Mouse (Mus musculus): ENCODE results near the gene Crip2.

Crip2 gene

GRCm38 (mm10) chr12:113139908-113140615, at the start of gene Crip2:
Gene Crip2 (plus strand): TSS chr12:113140236.
- peak; percentile 45 for DNase-seq

- peak; percentile 31 to 37 for DNase-seq
These were observed 43.0 kb upstream of the Crip2 start for GRCm38 (mm10) chr12:113097040-113097439.

- peak; percentile 60 to 77 for DNase-seq
These were observed 42.2 kb upstream of the Crip2 start, which contains the start of gene Mta1 for GRCm38 (mm10) chr12:113097749-113098281. Gene Mta1 (plus strand): TSS chr12:113098278.

- DNase-seq = peak; percentile 30 to 56
These were observed 41.4 kb upstream of the Crip2 start for GRCm38 (mm10) chr12:113098530-113099151.

- DNase-seq = peak in 1 of 2 experiments; percentile 31
These were observed 40.4 kb upstream of the Crip2 start for GRCm38 (mm10) chr12:113099470-113100237.

GRCm38 (mm10) chr12:113100448-113101076, 39.5 kb upstream of the Crip2 start:
- peak; percentile 72 to 73 for DNase-seq

GRCm38 (mm10) chr12:113101251-113101960, 38.6 kb upstream of the Crip2 start:
- peak in 1 of 2 experiments; percentile 18 for DNase-seq

- peak; percentile 73 to 76 for DNase-seq
These were observed 37.6 kb upstream of the Crip2 start for GRCm38 (mm10) chr12:113102461-113102860.

GRCm38 (mm10) chr12:113103846-113104451, 36.1 kb upstream of the Crip2 start:
- DNase-seq = peak; percentile 32 to 34

- no peak for DNase-seq
These were observed 33.6 kb upstream of the Crip2 start for GRCm38 (mm10) chr12:113106386-113106785.

- DNase-seq = no peak
These were observed 32.5 kb upstream of the Crip2 start for GRCm38 (mm10) chr12:113107431-113108124.

GRCm38 (mm10) chr12:113108528-113109283, 31.3 kb upstream of the Crip2 start:
- no peak for DNase-seq

- DNase-seq = no peak
These were observed 30.2 kb upstream of the Crip2 start for GRCm38 (mm10) chr12:113109801-113110200.

- DNase-seq = no peak
These were observed 25.9 kb upstream of the Crip2 start for GRCm38 (mm10) chr12:113114141-113114540.

GRCm38 (mm10) chr12:113114856-113115538, 25.0 kb upstream of the Crip2 start:
- DNase-seq = no peak

GRCm38 (mm10) chr12:113119516-113120410, 20.3 kb upstream of the Crip2 start:
- DNase-seq = peak; percentile 83 to 87

- DNase-seq = no peak
These were observed 15.3 kb upstream of the Crip2 start for GRCm38 (mm10) chr12:113124726-113125125.

- no peak for DNase-seq
These were observed 9.3 kb upstream of the Crip2 start for GRCm38 (mm10) chr12:113130732-113131131.
